Mouse (Mus musculus) cerebellum, adult 2 months (tissue): ENCODE results near the gene Lzts2. TPM values are rescaled to one million over a fixed set of nuclear protein-coding genes. Genes with fewer than 3 reads are reported as not detected.

Experiments
- DNase-seq, 2 experiments: peaks; one replicate each; pipeline ENCODE4 v3.0.0; 2021
- H3K27ac ChIP-seq: fragments of 200-500 bp; 2 replicates; pipeline ENCODE4 v1.5.1; 2012; ENCODE audit warnings: low read length, control low read depth, inconsistent platforms; ENCODE audit not compliant: insufficient read depth
- H3K27me3 ChIP-seq: fragments of 200-500 bp; 2 replicates; pipeline ENCODE4 v1.6.1; 2012; ENCODE audit warnings: inconsistent platforms, mild to moderate bottlenecking, low read length, moderate library complexity; ENCODE audit not compliant: control insufficient read depth, insufficient read depth
- H3K4me1 ChIP-seq: fragments of 200-500 bp; 2 replicates; pipeline ENCODE4 v1.6.1; 2011; ENCODE audit warnings: low read length; ENCODE audit not compliant: control insufficient read depth, insufficient read depth
- H3K4me3 ChIP-seq: fragments of 200-500 bp; replicated peaks from 2 replicates; pipeline ENCODE3; 2011; ENCODE audit warnings: mild to moderate bottlenecking, low read depth, low read length, control low read depth; ENCODE audit not compliant: insufficient read depth
- CTCF ChIP-seq: fragments of 200-500 bp; IDR thresholded peaks from 2 replicates; pipeline ENCODE4 v1.5.1; 2011; ENCODE audit warnings: low read depth, mild to moderate bottlenecking, control low read depth, low read length, moderate library complexity, borderline replicate concordance; ENCODE audit not compliant: insufficient read depth
- POLR2A ChIP-seq: fragments of 200-500 bp; IDR thresholded peaks from 2 replicates; pipeline ENCODE4 v1.6.1; 2011; ENCODE audit warnings: low read length, control low read depth, borderline replicate concordance; ENCODE audit not compliant: insufficient read depth
- WGBS: fragments of 180-500 bp; shearing (Covaris S2); methylation state at CpG from one replicate; pipeline ENCODE4 v1.1.7; 2018; 5-methylcytosine and 5-hydroxymethylcytosine counted together
- polyA plus RNA-seq: library from polyadenylated mRNA; depleted of rRNA; stranded (reverse); fragments of >200 nt; gene quantifications from 2 replicates; pipeline ENCODE4 v1.2.3, GENCODE M21; 2012

Lzts2 gene
- polyA plus RNA-seq, 1 experiment: 56.3 TPM

DNA sequence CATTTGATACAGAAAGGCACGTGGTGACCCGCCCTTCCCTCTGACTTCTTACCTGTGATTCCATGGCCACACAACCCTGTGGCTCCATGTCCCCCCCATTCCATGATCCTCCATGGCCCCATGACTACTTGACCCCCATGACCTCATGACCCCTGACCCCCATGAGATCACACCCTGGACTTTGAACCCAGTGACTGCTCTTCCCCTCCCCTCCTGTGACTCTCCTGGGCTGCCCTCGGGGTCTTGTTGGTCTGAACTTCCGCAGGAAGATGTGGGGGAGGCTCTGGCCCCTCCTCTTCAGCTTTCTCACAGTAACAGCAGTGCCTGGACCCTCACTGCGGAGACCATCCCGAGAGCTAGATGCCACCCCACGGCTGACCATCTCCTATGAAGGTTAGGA is 22.0 kb upstream of the Lzts2 start:
- no peaks in the 10 kb centered on the region for H3K27me3 ChIP-seq
- 62% methylated on average over 7 of the region's 7 CpGs for WGBS
- H3K27ac ChIP-seq: no peak overlapping the region
- no peak overlapping the region for H3K4me3 ChIP-seq
- no peak for TF ChIP-seq POLR2A
- TF ChIP-seq CTCF: no peak
- DNase-seq: no peak
- peaks cover 4% of the 10 kb centered on the region for H3K4me1 ChIP-seq

DNA sequence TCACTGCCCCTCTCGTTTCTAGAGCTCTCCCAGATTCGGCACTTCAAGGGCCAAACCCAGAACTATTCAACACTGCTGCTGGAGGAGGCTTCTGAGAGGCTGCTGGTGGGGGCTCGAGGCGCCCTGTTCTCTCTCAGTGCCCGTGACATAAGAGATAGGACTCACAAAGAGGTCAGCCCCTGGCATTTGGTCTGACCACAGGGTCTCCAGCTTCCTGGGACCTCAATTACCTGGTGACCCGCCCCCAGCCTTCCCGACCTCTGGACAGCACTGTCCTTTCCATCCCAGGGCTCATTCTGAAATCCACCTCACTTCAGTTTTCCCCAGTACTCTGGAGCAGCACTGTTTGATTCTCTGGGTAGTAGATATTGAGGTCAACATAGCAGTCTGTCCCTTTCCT is 21.5 kb upstream of the Lzts2 start:
- no peak overlapping the region for H3K27ac ChIP-seq
- no peak for TF ChIP-seq CTCF
- TF ChIP-seq POLR2A: no peak
- no peak for DNase-seq
- H3K27me3 ChIP-seq: no peaks in the 10 kb centered on the region
- peaks cover 9% of the 10 kb centered on the region for H3K4me1 ChIP-seq
- 70% methylated on average over 7 of the region's 7 CpGs for WGBS
- H3K4me3 ChIP-seq: no peak overlapping the region

DNA sequence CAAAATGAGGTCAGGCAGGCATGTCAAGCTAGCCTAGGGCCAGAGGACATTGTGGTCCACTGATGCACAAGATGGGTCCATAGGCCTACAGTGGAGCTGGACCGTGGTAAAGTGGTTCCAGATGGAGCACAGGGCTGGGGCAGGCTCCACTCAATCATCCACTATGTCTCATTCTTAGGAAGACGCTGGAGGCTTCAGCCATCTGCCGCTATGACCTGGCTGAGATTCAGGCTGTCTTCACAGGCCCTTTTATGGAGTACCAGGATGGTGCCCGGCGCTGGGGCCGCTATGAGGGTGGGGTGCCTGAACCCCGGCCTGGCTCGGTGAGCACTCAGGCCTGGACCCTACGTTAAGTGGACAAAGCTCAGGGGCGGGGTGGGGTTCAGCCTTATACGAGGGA is 16.4 kb upstream of the Lzts2 start:
- peak in 1 of 2 experiments; percentile 50 for DNase-seq
- TF ChIP-seq POLR2A (no peak), CTCF (no peak)
- Histone ChIP-seq H3K4me1 (peaks cover 6% of the 10 kb centered on the region), H3K4me3 (no peak overlapping the region), H3K27ac (no peak overlapping the region), H3K27me3 (no peaks in the 10 kb centered on the region)
- WGBS: 34% methylated on average over 11 of the region's 11 CpGs

DNA sequence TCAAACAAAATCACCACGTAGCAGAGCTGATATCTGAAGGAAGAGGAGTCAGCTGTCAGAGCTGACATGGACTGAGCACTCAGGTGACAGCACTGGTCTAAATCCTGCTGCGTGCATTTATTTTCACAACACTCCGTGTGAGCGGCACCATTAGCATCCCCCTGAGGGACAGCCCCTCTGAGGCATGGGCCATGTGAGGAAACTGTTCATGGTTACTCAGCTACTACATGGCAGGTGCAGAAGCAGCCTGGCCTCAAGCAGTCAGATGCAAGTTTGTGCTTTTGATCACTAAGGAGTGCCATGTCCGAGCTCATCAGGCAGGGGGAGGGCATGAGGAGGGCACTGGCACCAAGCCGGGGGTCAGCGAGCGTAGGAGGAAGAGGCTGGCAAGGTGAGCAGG is 14.6 kb upstream of the Lzts2 start:
- Histone ChIP-seq H3K4me3 (no peak overlapping the region), H3K27me3 (no peaks in the 10 kb centered on the region), H3K27ac (no peak overlapping the region), H3K4me1 (peaks cover 9% of the 10 kb centered on the region)
- DNase-seq: no peak
- 81% methylated on average over 8 of the region's 8 CpGs for WGBS
- TF ChIP-seq CTCF: no peak
- no peak for TF ChIP-seq POLR2A

DNA sequence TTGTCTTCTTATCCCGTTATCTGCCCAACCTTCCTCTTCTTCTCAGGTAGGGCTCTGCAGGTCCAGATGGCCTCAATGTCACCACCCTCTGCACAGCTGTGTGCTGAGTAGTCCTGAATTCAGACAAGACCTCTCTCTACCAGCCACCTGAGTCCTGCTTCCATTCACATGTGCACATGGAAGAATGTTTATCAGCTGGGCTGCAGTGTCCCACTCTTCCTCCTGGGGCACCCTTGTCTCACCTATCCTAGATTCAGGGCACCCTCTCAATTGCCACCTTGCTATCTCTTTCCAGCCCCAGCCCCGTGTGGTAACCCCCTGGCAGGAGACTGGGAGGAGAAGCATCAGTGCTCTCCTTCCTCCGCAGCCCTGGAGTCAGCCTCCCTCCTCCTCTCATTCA is 11.9 kb upstream of the Lzts2 start:
- Histone ChIP-seq H3K4me3 (no peak overlapping the region), H3K4me1 (peaks cover 11% of the 10 kb centered on the region), H3K27me3 (no peaks in the 10 kb centered on the region), H3K27ac (no peak overlapping the region)
- DNase-seq: no peak
- no peak for TF ChIP-seq POLR2A
- TF ChIP-seq CTCF: peak; percentile 45; the same call in 1 of the 2 replicates
- WGBS: 54% methylated on average over 3 of the region's 3 CpGs

DNA sequence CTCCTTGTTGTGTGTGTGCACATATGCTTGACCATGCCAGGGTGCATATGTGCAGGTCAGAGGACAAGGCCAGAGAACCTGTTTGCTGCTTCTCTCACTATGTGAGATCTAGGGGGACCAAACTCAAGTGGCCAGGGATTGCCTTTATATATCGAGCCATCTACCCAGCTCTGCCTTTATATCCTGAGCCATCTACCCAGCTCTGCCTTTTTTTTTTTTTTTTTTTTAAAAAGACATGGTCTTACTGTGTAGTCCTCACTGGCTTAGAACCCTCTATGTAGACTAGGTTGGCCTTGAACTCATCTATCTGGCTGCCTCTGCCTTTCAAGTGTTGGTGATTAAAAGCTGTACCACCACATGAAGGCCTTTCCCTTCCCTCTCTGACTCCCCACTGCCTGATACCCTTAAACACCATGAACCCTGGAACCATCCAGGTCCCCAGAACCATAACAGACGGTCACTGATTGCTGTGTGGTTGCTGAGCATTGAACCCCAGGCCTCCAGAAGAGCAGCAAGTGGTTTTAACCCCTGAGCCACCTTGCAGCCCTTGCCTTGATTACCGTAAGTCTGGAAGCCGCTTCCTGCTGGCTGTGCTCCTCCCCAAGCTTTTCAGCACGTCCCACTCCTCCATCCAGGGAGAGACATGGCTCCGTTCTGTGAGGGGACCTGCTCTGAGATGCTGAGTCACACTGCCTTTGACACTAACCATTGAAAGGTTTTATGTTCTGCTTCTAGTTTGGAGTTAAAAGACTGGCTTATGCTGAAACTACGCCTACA is 10.3 kb upstream of the Lzts2 start:
- no peaks in the 10 kb centered on the region for H3K27me3 ChIP-seq
- peaks cover 14% of the 10 kb centered on the region for H3K4me1 ChIP-seq
- no peak overlapping the region for H3K27ac ChIP-seq
- no peak for TF ChIP-seq POLR2A
- no peak for TF ChIP-seq CTCF
- WGBS: 79% methylated on average over 7 of the region's 7 CpGs
- no peak overlapping the region for H3K4me3 ChIP-seq
- no peak for DNase-seq

DNA sequence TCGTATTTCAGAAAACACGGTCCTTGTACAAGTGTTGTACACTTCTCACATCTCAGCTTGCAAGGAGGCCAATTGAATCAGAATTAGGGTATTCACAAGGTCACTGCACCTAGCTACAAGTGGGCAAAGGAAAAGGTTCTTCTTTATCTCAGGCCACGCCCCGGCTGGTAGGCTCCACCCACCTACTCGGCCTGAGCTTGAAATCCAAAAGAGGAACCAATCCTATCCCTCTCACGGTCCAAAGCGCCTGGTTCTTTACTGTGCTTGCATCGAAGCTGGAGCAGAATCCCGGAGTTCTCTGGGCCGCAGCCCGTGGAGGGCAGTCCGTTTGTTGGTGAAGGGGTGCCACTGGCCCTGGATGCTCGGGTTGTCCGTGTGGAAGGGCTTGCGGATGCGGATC is 8.8 kb upstream of the Lzts2 start, which contains the start of gene Twnk:
Gene Twnk, plus strand, starts transcription at position 220 of the 400 bp plus-strand sequence.
- peak within 1 kb of the TSS; percentile 88 for H3K4me3 ChIP-seq
- peak within 1 kb of the TSS; percentile 53 for H3K27ac ChIP-seq
- no peaks in the 10 kb centered on the region for H3K27me3 ChIP-seq
- 9% methylated on average over 16 of the region's 16 CpGs for WGBS
- peaks cover 14% of the 10 kb centered on the region for H3K4me1 ChIP-seq
- no peak for DNase-seq
- no peak for TF ChIP-seq POLR2A

DNA sequence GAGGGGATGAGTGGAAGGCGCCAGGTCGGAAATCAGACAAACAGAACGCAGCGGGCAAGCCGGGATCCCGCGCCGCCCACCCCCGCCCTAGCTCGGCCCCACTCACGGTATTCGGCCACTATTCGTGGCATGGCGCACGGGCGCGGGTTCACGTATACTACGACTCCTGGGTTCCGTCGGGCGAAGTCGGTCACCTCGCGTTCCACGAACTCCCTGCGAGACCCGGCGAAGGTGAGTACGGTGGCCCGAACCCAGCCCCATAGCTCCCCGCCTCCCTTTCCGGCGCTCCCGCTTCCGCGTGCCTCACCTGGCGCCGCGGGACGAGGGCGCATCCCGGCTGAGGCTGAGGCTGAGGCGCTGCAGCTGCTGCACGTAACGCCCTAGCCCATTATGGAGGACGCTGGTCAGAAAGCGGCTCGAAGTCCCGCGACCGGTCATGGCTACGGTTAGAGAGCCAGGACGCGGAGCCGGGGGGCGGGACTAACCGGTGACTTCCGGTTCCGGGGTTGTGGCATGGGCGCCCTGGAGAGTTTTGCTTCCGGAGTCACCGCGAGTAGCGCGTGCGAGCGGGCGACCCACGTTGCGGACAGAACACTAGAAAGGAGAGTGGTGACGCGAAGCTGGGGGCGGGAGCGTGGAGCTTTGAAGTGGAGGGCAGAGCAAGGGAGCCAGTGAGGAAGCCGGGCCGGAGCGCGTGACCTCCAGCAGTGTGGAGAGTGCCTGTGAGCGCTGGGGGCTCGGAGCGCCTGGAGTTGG is 8.1 kb upstream of the Lzts2 start, which contains the start of gene Mrpl43:
Gene Mrpl43, minus strand, starts transcription at position 486 of the 756 bp plus-strand sequence.
- H3K27me3 ChIP-seq: no peaks in the 10 kb centered on the region
- peaks cover 14% of the 10 kb centered on the region for H3K4me1 ChIP-seq
- peak within 1 kb of the TSS; percentile 88 for H3K4me3 ChIP-seq
- under 1% methylated on average over 82 of the region's 82 CpGs for WGBS
- DNase-seq: peak; percentile 96 to 97
- TF ChIP-seq POLR2A (no peak; the same call in 1 of the 2 replicates), CTCF (no peak)
- peak within 1 kb of the TSS; percentile 53 for H3K27ac ChIP-seq
